Mouse (Mus musculus) urinary bladder, postnatal 0 days (tissue): ENCODE results near the gene Htr7. TPM values are rescaled to one million over a fixed set of nuclear protein-coding genes. Genes with fewer than 3 reads are reported as not detected.

Experiments
- polyA plus RNA-seq: library from polyadenylated mRNA; unstranded; fragments of >200 nt; fragmentation: Nextera tagmentation; extraction: Ambion mirVana; gene quantifications from 2 replicates; pipeline ENCODE4 v1.2.1, GENCODE M21; 2015

Gene Htr7
- polyA plus RNA-seq: 0.06 TPM in 1 of 2 replicates, not detected in the other

GRCm38 (mm10) chr19:36057231-36057811 is at the start of gene Htr7:
Gene Htr7, minus strand, starts transcription at chr19:36057507.

GRCm38 (mm10) chr19:36083262-36084225 is 26.2 kb upstream of the Htr7 start, which contains the start of gene Rpp30:
Gene Rpp30, plus strand, starts transcription at chr19:36083716.

Other genes with a start within 250 kb of the Htr7 start
- 44.9 and 46.8 TPM in 2 replicates for gene Rpp30, start 26.2 kb upstream of the Htr7 start, polyA plus RNA-seq
- gene Ankrd1, start 62.6 kb upstream of the Htr7 start, polyA plus RNA-seq: 3.7 and 8.5 TPM in 2 replicates